Mouse (Mus musculus) intestine, embryonic 14.5 days (tissue): ENCODE data around the gene Prss8. TPM values are rescaled to one million over a fixed set of nuclear protein-coding genes. Genes with fewer than 3 reads are reported as not detected.

Source experiments
- ATAC-seq: fragments of 200-750 bp; cut with Nextera tagmentation; replicated peaks from 2 replicates; pipeline ENCODE4 v1.8.0; 2017; ENCODE audit warnings: low read depth, moderate number of reproducible peaks, moderate TSS enrichment, moderate library complexity; ENCODE audit not compliant: low FRiP score, low TSS enrichment
- DNase-seq: peaks from one replicate; pipeline ENCODE4 v3.0.0-alpha.2; 2018; ENCODE audit warnings: low spot score
- H3K27ac ChIP-seq: fragments of 300-500 bp; sonication (generic); 2 replicates; pipeline ENCODE4 v1.5.1; 2014; ENCODE audit warnings: low read depth, mild to moderate bottlenecking, control low read depth
- H3K27me3 ChIP-seq: fragments of 300-500 bp; sonication (generic); replicated peaks from 2 replicates; pipeline ENCODE4 v1.6.1; 2014; ENCODE audit warnings: low read length, control low read depth; ENCODE audit not compliant: control insufficient read depth, insufficient read depth
- H3K36me3 ChIP-seq: fragments of 300-500 bp; sonication (generic); 2 replicates; pipeline ENCODE4 v1.6.1; 2014; ENCODE audit warnings: low read length, control low read depth; ENCODE audit not compliant: control insufficient read depth, insufficient read depth
- H3K4me1 ChIP-seq: fragments of 300-500 bp; sonication (generic); replicated peaks from 2 replicates; pipeline ENCODE4 v1.6.1; 2014; ENCODE audit warnings: low read length, control low read depth, mixed read lengths; ENCODE audit not compliant: control insufficient read depth, insufficient read depth
- H3K4me2 ChIP-seq: fragments of 300-500 bp; sonication (generic); 2 replicates; pipeline ENCODE4 v1.6.1; 2014; ENCODE audit warnings: low read length
- H3K4me3 ChIP-seq: fragments of 300-500 bp; sonication (generic); 2 replicates; pipeline ENCODE4 v1.5.1; 2014; ENCODE audit warnings: low read depth, low read length, control low read depth, mixed read lengths
- H3K9ac ChIP-seq: fragments of 300-500 bp; sonication (generic); 2 replicates; pipeline ENCODE4 v1.6.1; 2014; ENCODE audit warnings: mild to moderate bottlenecking, low read length
- H3K9me3 ChIP-seq: fragments of 300-500 bp; sonication (generic); 2 replicates; pipeline ENCODE4 v1.6.1; 2016; ENCODE audit warnings: low read length, control low read depth; ENCODE audit not compliant: control insufficient read depth
- WGBS: fragments of 180-500 bp; shearing (Covaris S2); extraction: QIAGEN DNeasy Blood & Tissue Kit; methylation state at CpG from one replicate; pipeline ENCODE4 v1.1.7; 2014; 5-methylcytosine and 5-hydroxymethylcytosine counted together
- polyA plus RNA-seq: library from polyadenylated mRNA; unstranded; fragments of >200 nt; fragmentation: Nextera tagmentation; extraction: Ambion mirVana; gene quantifications from 2 replicates; pipeline ENCODE4 v1.2.1, GENCODE M21; 2014

The Prss8 gene
- polyA plus RNA-seq, 1 experiment from 2014 or later = 41.6 TPM

DNA sequence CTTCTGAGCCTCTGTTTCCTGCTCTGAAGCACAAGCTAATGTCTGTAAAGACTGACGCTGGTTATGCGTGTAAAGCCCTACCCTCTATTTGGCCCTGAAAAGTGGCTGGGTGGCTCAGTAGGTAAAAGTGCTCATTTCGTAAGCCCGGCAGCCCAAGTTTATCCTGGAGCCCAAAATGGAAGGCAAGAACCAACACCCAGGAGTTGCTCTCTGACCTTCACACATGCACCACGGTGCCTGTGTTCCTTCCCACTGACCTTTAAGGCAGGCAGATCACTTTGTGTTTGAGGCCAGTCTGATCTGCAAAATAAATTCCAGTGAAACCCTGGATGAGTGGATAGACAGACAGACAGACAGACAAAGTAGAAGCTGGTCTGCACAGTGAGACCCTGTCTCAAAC lies 6.2 kb downstream of the Prss8 start:
- Histone ChIP-seq H3K27me3 (no peaks in the 10 kb centered on the region), H3K4me1 (no peaks in the 10 kb centered on the region; the same call in 1 of the 2 replicates), H3K36me3 (peaks cover 53% of the 10 kb centered on the region), H3K4me2 (no peak overlapping the region), H3K9ac (no peak overlapping the region), H3K27ac (no peak overlapping the region), H3K9me3 (no peaks in the 10 kb centered on the region), H3K4me3 (no peak overlapping the region)
- no peak for DNase-seq
- WGBS = 91% methylated on average over 5 of the region's 5 CpGs
- ATAC-seq = no peak

- 70% methylated on average over 6 of the region's 6 CpGs for WGBS
- Histone ChIP-seq H3K27ac (0 out of 2 replicates have a peak overlapping the region, but pooled peaks have one; percentile 22), H3K36me3 (peaks cover 53% of the 10 kb centered on the region), H3K4me3 (no peak overlapping the region), H3K9me3 (no peaks in the 10 kb centered on the region), H3K9ac (no peak overlapping the region), H3K27me3 (no peaks in the 10 kb centered on the region), H3K4me1 (no peaks in the 10 kb centered on the region; the same call in 1 of the 2 replicates), H3K4me2 (no peak overlapping the region)
- DNase-seq = no peak
- ATAC-seq = no peak
Measured at GRCm38 (mm10) chr7:127922451-127923275, 7.2 kb downstream of the Prss8 start.

DNA sequence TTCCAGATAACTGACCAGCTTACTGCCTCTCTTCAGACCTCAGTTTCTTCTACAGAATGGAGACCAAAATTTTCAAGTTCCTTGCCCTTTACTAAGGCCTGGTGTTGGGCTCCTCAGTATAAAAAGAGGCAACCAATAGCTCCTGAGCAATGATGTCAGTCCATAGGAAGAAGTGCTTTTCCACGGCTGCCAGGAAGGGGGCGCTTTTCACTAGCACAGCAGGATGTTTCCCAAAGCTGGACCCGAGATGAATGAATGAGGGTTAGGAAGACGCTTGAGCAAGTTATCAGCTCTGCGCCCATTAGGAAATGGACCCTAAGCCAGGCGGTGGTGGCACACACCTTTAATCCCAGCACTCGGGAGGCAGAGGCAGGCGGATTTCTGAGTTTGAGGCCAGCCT lies 8.4 kb downstream of the Prss8 start:
- WGBS = 68% methylated on average over 8 of the region's 8 CpGs
- Histone ChIP-seq H3K36me3 (peaks cover 60% of the 10 kb centered on the region), H3K9ac (no peak overlapping the region), H3K4me3 (no peak overlapping the region), H3K27me3 (no peaks in the 10 kb centered on the region), H3K4me2 (no peak overlapping the region), H3K27ac (no peak overlapping the region), H3K4me1 (no peaks in the 10 kb centered on the region; the same call in 1 of the 2 replicates), H3K9me3 (no peaks in the 10 kb centered on the region)
- ATAC-seq (no peak), DNase-seq (no peak)

DNA sequence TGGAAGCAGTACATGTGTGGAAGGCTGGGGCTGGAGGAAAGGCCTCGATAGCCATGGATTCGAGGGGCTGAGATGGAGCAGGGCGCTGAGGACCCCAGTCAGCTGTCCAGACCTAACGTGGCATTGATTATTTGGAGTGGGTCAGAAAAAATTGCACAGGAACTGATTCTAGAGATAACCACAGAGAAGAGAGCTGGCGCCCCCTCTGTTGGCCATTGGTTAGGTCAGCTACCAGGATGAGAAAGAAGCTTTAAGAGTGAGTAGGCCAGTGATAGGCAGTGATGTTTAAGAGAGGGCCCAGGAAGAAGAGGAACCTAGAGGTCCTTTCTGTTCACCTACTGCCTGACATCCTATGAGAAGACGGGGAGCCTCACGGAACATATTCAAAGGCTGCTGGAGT lies 10.6 kb downstream of the Prss8 start:
- no peak for DNase-seq
- Histone ChIP-seq H3K4me2 (no peak overlapping the region), H3K27ac (no peak overlapping the region), H3K36me3 (peaks cover 56% of the 10 kb centered on the region), H3K27me3 (no peaks in the 10 kb centered on the region), H3K9ac (no peak overlapping the region), H3K4me3 (no peak overlapping the region), H3K9me3 (no peaks in the 10 kb centered on the region), H3K4me1 (no peaks in the 10 kb centered on the region)
- WGBS = 74% methylated on average over 7 of the region's 7 CpGs
- ATAC-seq = no peak

GRCm38 (mm10) chr7:127918203-127918602 lies 11.7 kb downstream of the Prss8 start:
- Histone ChIP-seq H3K27me3 (no peaks in the 10 kb centered on the region), H3K36me3 (peaks cover 46% of the 10 kb centered on the region)
- WGBS = 54% methylated on average over 3 of the region's 3 CpGs

GRCm38 (mm10) chr7:127915293-127915692 lies 14.6 kb downstream of the Prss8 start:
- Histone ChIP-seq H3K36me3 (peaks cover 28% of the 10 kb centered on the region), H3K9me3 (no peaks in the 10 kb centered on the region), H3K4me3 (no peak overlapping the region), H3K27me3 (no peaks in the 10 kb centered on the region), H3K27ac (no peak overlapping the region), H3K4me2 (no peak overlapping the region), H3K4me1 (peaks cover 8% of the 10 kb centered on the region), H3K9ac (no peak overlapping the region)
- 90% methylated on average over 12 of the region's 12 CpGs for WGBS
- DNase-seq (no peak), ATAC-seq (no peak)

More at GRCm38 (mm10) chr7:127918203-127918602, 11.7 kb downstream of the Prss8 start:
- Histone ChIP-seq H3K9ac (no peak overlapping the region), H3K27ac (no peak overlapping the region), H3K9me3 (no peaks in the 10 kb centered on the region), H3K4me2 (no peak overlapping the region), H3K4me1 (peaks cover 1% of the 10 kb centered on the region), H3K4me3 (no peak overlapping the region)
- DNase-seq (no peak), ATAC-seq (no peak)

DNA sequence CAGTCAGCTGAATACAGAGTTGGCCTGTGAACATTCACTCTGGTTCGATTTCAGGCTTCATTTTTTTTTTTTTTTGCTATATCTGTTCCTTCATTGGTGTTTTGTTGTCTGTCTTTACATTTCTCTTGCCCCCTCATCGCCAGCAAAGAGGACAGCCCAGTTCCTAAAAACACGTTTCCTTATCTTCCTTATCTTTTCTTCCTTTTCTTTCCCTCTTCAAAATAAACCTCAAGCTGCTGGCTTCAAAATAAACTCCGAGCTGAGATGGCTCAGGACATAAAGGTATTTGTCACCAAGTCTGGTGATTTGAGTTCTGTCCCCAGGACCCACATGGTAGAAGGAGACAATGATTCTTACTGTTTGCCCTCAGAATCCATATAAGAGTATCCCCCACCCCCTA lies 17.0 kb downstream of the Prss8 start:
- no peaks in the 10 kb centered on the region for H3K9me3 ChIP-seq
- peak overlapping the region; percentile 83 for H3K9ac ChIP-seq
- no peaks in the 10 kb centered on the region for H3K27me3 ChIP-seq
- WGBS = 21% methylated on average over 4 of the region's 4 CpGs
- peaks cover 48% of the 10 kb centered on the region for H3K36me3 ChIP-seq
- peak overlapping the region; percentile 96 for H3K4me3 ChIP-seq
- H3K4me2 ChIP-seq = peak overlapping the region; percentile 57
- peaks cover 8% of the 10 kb centered on the region for H3K4me1 ChIP-seq
- no peak for ATAC-seq
- H3K27ac ChIP-seq = peak overlapping the region; percentile 30
- DNase-seq = no peak

DNA sequence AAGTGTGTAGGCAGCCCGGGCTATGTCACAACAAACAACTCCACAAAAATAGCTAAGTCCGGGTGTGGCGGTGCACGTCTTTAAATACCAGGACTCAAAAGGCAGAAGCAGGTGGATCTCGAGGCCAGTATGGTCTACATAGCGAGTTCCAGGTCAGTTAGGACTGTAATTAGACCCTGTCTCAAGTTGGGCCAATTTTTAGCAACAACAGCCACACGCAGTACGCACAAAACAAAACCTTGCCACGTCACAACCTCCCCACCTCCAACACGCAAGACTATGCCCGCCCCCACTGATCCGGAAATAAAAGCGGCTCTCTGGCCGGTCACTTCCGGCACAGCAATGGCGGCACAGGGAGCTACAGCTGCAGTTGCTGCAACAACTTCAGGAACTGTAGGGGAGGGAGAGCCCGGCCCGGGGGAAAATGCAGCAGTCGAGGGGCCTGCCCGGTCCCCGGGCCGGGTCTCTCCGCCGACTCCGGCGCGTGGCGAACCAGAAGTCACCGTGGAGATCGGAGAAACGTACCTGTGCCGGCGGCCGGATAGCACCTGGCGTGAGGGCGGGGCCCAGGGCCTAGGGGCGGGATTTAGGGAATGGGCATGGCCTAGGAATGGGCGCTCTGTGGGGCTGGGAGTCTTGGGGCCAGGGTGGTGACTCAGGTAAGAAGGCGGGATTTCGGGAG lies 17.6 kb downstream of the Prss8 start, which contains the start of gene Kat8:
Kat8 (plus strand) TSS at position 327 of the 682 bp plus-strand sequence.
- peak; percentile 94 for ATAC-seq
- WGBS = 1% methylated on average over 40 of the region's 40 CpGs

More for the DNA sequence above, 17.6 kb downstream of the Prss8 start, which contains the start of gene Kat8:
- Histone ChIP-seq H3K9me3 (no peaks in the 10 kb centered on the region), H3K4me2 (peak within 1 kb of the TSS; percentile 57), H3K9ac (peak within 1 kb of the TSS; percentile 83), H3K36me3 (peaks cover 50% of the 10 kb centered on the region), H3K4me1 (peaks cover 8% of the 10 kb centered on the region), H3K4me3 (peak within 1 kb of the TSS; percentile 96), H3K27ac (peak within 1 kb of the TSS; percentile 30), H3K27me3 (no peaks in the 10 kb centered on the region)
- DNase-seq = peak; percentile 97
